Mouse (Mus musculus): ENCODE results near the gene Magi2. TPM values are rescaled to one million over a fixed set of nuclear protein-coding genes. Genes with fewer than 3 reads are reported as not detected.
"Not testable (repeated sequence)": the region's sequence is repeated elsewhere in the genome, so short reads cannot be mapped to it uniquely, and the experiment has no call there.

Magi2 gene
- polyA plus RNA-seq, 1 experiment from 2014 or later = 1.7 TPM

DNA sequence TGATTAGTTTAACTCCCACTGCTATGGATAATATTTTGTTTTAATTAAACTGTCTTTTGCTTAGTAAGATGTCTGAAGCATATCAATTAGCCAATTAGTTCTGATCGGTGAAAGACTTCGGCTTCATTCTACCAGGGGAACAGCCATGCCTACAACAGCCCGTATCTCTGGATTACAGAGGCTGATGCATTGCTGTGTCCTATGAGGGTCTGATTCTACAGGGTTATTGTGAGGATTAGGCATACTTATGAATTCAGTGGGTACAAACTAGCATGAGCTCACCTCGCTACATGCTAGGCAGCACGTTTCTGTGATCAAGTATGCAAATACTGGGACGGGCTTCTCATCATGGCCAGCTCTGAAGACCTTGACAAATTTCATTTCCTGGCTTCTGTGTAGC lies 1022.5 kb downstream of the Magi2 start:
- H3K4me3 ChIP-seq (ENCODE audit: low read depth, low read length) = no peak overlapping the region
- H3K9ac ChIP-seq (ENCODE audit: low read depth, low read length) = no peak overlapping the region
- H3K27ac ChIP-seq (ENCODE audit: low read depth, low read length) = no peak overlapping the region
- H3K4me1 ChIP-seq (replicated peaks; ENCODE audit: control insufficient read depth, insufficient read depth, low read length) = no peaks in the 10 kb centered on the region
- 86% methylated on average over 6 of the region's 6 CpGs for WGBS
- no peaks in the 10 kb centered on the region for H3K36me3 ChIP-seq (ENCODE audit: control insufficient read depth, insufficient read depth, low read length)
- no peaks in the 10 kb centered on the region for H3K9me3 ChIP-seq (ENCODE audit: control insufficient read depth, low read length)
- DNase-seq (ENCODE audit: low spot score) = no peak
- H3K27me3 ChIP-seq (replicated peaks; ENCODE audit: control insufficient read depth, insufficient read depth, low read length) = no peaks in the 10 kb centered on the region
- ATAC-seq (replicated peaks; ENCODE audit: low FRiP score) = no peak
- no peak overlapping the region for H3K4me2 ChIP-seq

- Histone ChIP-seq H3K36me3 (ENCODE audit: control insufficient read depth, insufficient read depth, low read length) (no peaks in the 10 kb centered on the region), H3K27ac (ENCODE audit: low read depth, low read length) (no peak overlapping the region)
Observed at GRCm38 (mm10) chr5:20251541-20251940, 1024.7 kb downstream of the Magi2 start.

DNA sequence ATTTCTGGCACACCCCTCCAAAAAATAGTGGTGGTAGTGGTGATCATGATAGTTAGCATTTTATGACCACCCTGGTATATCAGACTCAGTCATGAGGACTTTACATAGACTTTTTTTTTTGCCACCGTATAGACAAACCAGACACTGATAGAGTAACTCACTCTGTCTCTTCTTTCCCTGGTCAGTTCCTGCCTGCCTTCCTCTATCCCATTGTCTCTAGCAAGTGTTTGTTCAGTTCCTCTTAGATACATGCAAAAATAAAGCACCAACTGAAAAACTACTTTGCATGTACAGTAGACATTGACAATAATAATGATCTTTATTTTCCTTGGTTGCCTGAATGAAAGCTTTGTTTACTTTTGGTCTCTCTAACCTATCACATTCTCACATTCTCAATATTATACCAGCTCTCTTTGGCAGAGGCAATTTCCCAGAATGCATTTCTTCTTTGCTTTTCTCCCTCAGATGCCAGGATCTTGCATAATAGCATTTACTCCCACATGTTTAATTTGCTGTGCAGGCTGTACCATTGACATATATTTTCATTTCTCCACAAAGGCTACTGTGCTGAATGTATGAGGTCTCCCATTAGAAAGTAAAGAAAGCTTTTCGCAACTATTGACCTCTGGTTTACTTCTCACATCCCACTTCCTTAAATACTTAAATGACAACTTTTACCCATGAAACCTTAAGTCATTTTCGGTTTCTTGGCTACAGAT lies 1029.5 kb downstream of the Magi2 start:
- Histone ChIP-seq H3K9me3 (ENCODE audit: control insufficient read depth, low read length) (no peaks in the 10 kb centered on the region), H3K4me2 (no peak overlapping the region), H3K9ac (ENCODE audit: low read depth, low read length) (no peak overlapping the region), H3K36me3 (ENCODE audit: control insufficient read depth, insufficient read depth, low read length) (no peaks in the 10 kb centered on the region), H3K4me3 (ENCODE audit: low read depth, low read length) (no peak overlapping the region), H3K27me3 (replicated peaks; ENCODE audit: control insufficient read depth, insufficient read depth, low read length) (no peaks in the 10 kb centered on the region), H3K27ac (ENCODE audit: low read depth, low read length) (no peak overlapping the region), H3K4me1 (replicated peaks; ENCODE audit: control insufficient read depth, insufficient read depth, low read length) (no peaks in the 10 kb centered on the region)
- WGBS = 88% methylated on average over 3 of the region's 3 CpGs
- ATAC-seq (replicated peaks; ENCODE audit: low FRiP score) (no peak), DNase-seq (ENCODE audit: low spot score) (no peak)

More at GRCm38 (mm10) chr5:20251541-20251940, 1024.7 kb downstream of the Magi2 start:
- no peaks in the 10 kb centered on the region for H3K4me1 ChIP-seq (replicated peaks; ENCODE audit: control insufficient read depth, insufficient read depth, low read length)
- no peaks in the 10 kb centered on the region for H3K27me3 ChIP-seq (replicated peaks; ENCODE audit: control insufficient read depth, insufficient read depth, low read length)
- ATAC-seq (replicated peaks; ENCODE audit: low FRiP score) (no peak), DNase-seq (ENCODE audit: low spot score) (no peak)
- no peak overlapping the region for H3K4me2 ChIP-seq
- 81% methylated on average over 6 of the region's 6 CpGs for WGBS
- no peak overlapping the region for H3K4me3 ChIP-seq (ENCODE audit: low read depth, low read length)
- H3K9me3 ChIP-seq (ENCODE audit: control insufficient read depth, low read length) = no peaks in the 10 kb centered on the region
- no peak overlapping the region for H3K9ac ChIP-seq (ENCODE audit: low read depth, low read length)

GRCm38 (mm10) chr5:20256933-20257332 lies 1030.1 kb downstream of the Magi2 start:
- Histone ChIP-seq H3K4me1 (replicated peaks; ENCODE audit: control insufficient read depth, insufficient read depth, low read length) (no peaks in the 10 kb centered on the region), H3K27me3 (replicated peaks; ENCODE audit: control insufficient read depth, insufficient read depth, low read length) (no peaks in the 10 kb centered on the region), H3K27ac (ENCODE audit: low read depth, low read length) (no peak overlapping the region), H3K9me3 (ENCODE audit: control insufficient read depth, low read length) (no peaks in the 10 kb centered on the region), H3K9ac (ENCODE audit: low read depth, low read length) (no peak overlapping the region), H3K4me2 (no peak overlapping the region), H3K36me3 (ENCODE audit: control insufficient read depth, insufficient read depth, low read length) (no peaks in the 10 kb centered on the region), H3K4me3 (ENCODE audit: low read depth, low read length) (no peak overlapping the region)
- DNase-seq (ENCODE audit: low spot score) (no peak), ATAC-seq (replicated peaks; ENCODE audit: low FRiP score) (no peak)
- 55% methylated on average over 2 of the region's 2 CpGs for WGBS

DNA sequence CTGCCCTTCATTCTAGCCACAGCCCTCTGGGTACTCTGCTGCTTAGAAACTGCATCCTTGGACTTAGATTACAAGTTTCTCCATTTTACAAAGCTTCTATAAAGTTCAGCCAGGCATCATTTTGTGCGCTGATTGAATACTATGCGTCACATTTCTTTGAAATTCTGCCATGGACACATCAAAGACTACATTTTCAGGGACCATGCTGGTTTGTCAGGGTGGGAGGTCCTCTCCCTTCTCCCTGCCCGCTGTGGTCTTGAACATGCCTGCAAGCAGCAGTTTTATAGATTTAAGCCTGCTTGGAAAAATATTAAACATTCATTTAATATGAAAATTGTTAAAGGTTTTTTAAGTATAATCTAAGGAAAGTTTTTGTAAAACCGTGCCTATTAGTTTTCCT lies 1030.6 kb downstream of the Magi2 start:
- Histone ChIP-seq H3K4me3 (ENCODE audit: low read depth, low read length) (no peak overlapping the region), H3K27ac (ENCODE audit: low read depth, low read length) (no peak overlapping the region), H3K9ac (ENCODE audit: low read depth, low read length) (no peak overlapping the region), H3K9me3 (ENCODE audit: control insufficient read depth, low read length) (no peaks in the 10 kb centered on the region), H3K36me3 (ENCODE audit: control insufficient read depth, insufficient read depth, low read length) (no peaks in the 10 kb centered on the region), H3K27me3 (replicated peaks; ENCODE audit: control insufficient read depth, insufficient read depth, low read length) (no peaks in the 10 kb centered on the region), H3K4me2 (no peak overlapping the region), H3K4me1 (replicated peaks; ENCODE audit: control insufficient read depth, insufficient read depth, low read length) (no peaks in the 10 kb centered on the region)
- DNase-seq (ENCODE audit: low spot score) = no peak
- 81% methylated on average over 4 of the region's 4 CpGs for WGBS
- no peak for ATAC-seq (replicated peaks; ENCODE audit: low FRiP score)

- Histone ChIP-seq H3K4me1 (replicated peaks; ENCODE audit: control insufficient read depth, insufficient read depth, low read length) (no peaks in the 10 kb centered on the region), H3K27ac (ENCODE audit: low read depth, low read length) (no peak overlapping the region), H3K27me3 (replicated peaks; ENCODE audit: control insufficient read depth, insufficient read depth, low read length) (no peaks in the 10 kb centered on the region), H3K9me3 (ENCODE audit: control insufficient read depth, low read length) (no peaks in the 10 kb centered on the region), H3K4me3 (ENCODE audit: low read depth, low read length) (no peak overlapping the region), H3K4me2 (no peak overlapping the region), H3K9ac (ENCODE audit: low read depth, low read length) (no peak overlapping the region), H3K36me3 (ENCODE audit: control insufficient read depth, insufficient read depth, low read length) (no peaks in the 10 kb centered on the region)
- DNase-seq (ENCODE audit: low spot score) = no peak
- 70% methylated on average over 3 of the region's 3 CpGs for WGBS
- no peak for ATAC-seq (replicated peaks; ENCODE audit: low FRiP score)
Observed at GRCm38 (mm10) chr5:20259719-20260118, 1032.9 kb downstream of the Magi2 start.

DNA sequence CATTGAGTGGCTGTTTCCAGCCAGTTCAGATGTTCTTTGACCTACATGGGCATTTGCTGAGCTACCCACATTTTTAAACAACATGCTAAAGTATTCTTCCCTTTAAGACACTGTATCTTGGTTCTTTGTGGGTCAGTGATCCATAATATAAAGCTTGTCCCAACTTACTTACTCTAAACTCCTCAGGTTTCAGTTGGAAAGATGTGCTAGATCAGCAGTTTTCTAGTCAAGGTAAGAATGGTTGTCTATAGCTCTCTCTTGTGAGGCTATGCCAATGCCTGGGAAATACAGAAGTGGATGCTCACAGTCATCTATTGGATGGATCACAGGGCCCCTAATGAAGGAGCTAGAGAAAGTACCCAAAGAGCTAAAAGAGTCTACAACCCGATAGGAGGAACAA lies 1045.8 kb downstream of the Magi2 start:
- not testable (repeated sequence) for H3K4me3 ChIP-seq (ENCODE audit: low read depth, low read length); DNase-seq (ENCODE audit: low spot score); H3K27me3 ChIP-seq (replicated peaks; ENCODE audit: control insufficient read depth, insufficient read depth, low read length); ATAC-seq (replicated peaks; ENCODE audit: low FRiP score); H3K36me3 ChIP-seq (ENCODE audit: control insufficient read depth, insufficient read depth, low read length); H3K9me3 ChIP-seq (ENCODE audit: control insufficient read depth, low read length); H3K9ac ChIP-seq (ENCODE audit: low read depth, low read length); H3K4me2 ChIP-seq; H3K27ac ChIP-seq (ENCODE audit: low read depth, low read length); H3K4me1 ChIP-seq (replicated peaks; ENCODE audit: control insufficient read depth, insufficient read depth, low read length)
- 78% methylated on average over 1 of the region's 1 CpGs for WGBS

- ATAC-seq (replicated peaks; ENCODE audit: low FRiP score) (no peak), DNase-seq (ENCODE audit: low spot score) (no peak)
- Histone ChIP-seq H3K36me3 (ENCODE audit: control insufficient read depth, insufficient read depth, low read length) (no peaks in the 10 kb centered on the region), H3K4me1 (replicated peaks; ENCODE audit: control insufficient read depth, insufficient read depth, low read length) (no peaks in the 10 kb centered on the region), H3K27me3 (replicated peaks; ENCODE audit: control insufficient read depth, insufficient read depth, low read length) (no peaks in the 10 kb centered on the region), H3K4me2 (no peak overlapping the region), H3K4me3 (ENCODE audit: low read depth, low read length) (no peak overlapping the region), H3K9ac (ENCODE audit: low read depth, low read length) (no peak overlapping the region), H3K27ac (ENCODE audit: low read depth, low read length) (no peak overlapping the region), H3K9me3 (ENCODE audit: control insufficient read depth, low read length) (no peaks in the 10 kb centered on the region)
- WGBS = 81% methylated on average over 2 of the region's 2 CpGs
Observed at GRCm38 (mm10) chr5:20275632-20276031, 1048.8 kb downstream of the Magi2 start.

DNA sequence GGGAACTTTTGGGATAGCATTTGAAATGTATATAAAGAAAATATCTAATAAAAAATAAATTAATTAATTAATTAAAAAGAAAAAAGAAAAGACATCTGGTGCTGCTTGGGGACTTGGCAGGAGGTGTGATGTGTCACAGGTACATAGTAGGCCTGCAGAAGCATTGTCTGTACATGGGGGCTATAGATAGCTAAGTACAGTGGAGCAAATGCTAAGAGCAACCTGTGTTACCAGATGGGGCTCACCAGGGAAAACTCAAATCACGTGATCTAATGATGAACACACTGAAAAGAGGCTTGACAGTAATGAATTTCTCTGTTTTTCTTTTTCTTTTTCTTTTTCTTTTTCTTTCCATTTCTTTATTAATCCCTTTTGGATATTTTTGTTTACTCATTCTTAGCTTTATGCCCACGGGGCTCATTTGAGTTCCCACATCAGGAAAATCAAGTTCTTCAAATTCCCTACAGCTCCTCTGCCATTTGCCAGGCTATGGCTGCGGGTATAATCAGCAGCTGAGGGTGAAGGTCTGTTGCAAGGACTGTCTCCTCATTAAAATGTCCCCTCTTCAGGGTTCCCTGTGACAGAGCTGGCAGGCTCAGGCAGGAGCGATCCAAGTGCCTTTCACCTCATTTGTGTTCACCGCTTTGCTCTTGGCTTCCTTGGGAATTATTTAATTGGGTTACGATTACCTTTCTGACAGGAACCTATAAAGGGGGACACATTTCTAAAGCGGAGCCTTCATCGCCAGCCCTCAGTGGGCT lies 1058.4 kb downstream of the Magi2 start:
- Histone ChIP-seq H3K9me3 (ENCODE audit: control insufficient read depth, low read length) (no peaks in the 10 kb centered on the region), H3K4me2 (no peak overlapping the region), H3K36me3 (ENCODE audit: control insufficient read depth, insufficient read depth, low read length) (no peaks in the 10 kb centered on the region), H3K27ac (ENCODE audit: low read depth, low read length) (no peak overlapping the region), H3K4me1 (replicated peaks; ENCODE audit: control insufficient read depth, insufficient read depth, low read length) (no peaks in the 10 kb centered on the region), H3K27me3 (replicated peaks; ENCODE audit: control insufficient read depth, insufficient read depth, low read length) (no peaks in the 10 kb centered on the region), H3K9ac (ENCODE audit: low read depth, low read length) (no peak overlapping the region), H3K4me3 (ENCODE audit: low read depth, low read length) (no peak overlapping the region)
- no peak for DNase-seq (ENCODE audit: low spot score)
- 80% methylated on average over 8 of the region's 8 CpGs for whole genome bisulfite sequencing
- ATAC-seq (replicated peaks; ENCODE audit: low FRiP score) = no peak
